Mouse (Mus musculus) stomach, postnatal 0 days (tissue): ENCODE data around the gene Grb14. TPM values are rescaled to one million over a fixed set of nuclear protein-coding genes. Genes with fewer than 3 reads are reported as not detected.

ENCODE experiments used
- ATAC-seq: fragments of 200-750 bp; cut with Nextera tagmentation; 2 replicates; pipeline ENCODE4 v1.8.0; 2017; ENCODE audit not compliant: low FRiP score, low TSS enrichment
- DNase-seq: peaks from one replicate; pipeline ENCODE4 v3.0.0-alpha.2; 2016; ENCODE audit warnings: low spot score
- H3K27ac ChIP-seq: fragments of 300-500 bp; sonication (generic); replicated peaks from 2 replicates; pipeline ENCODE4 v1.5.1; 2014; ENCODE audit warnings: mild to moderate bottlenecking, control low read depth
- H3K27me3 ChIP-seq: fragments of 300-500 bp; sonication (generic); 2 replicates; pipeline ENCODE4 v1.6.1; 2014; ENCODE audit warnings: low read length; ENCODE audit not compliant: control insufficient read depth, insufficient read depth
- H3K36me3 ChIP-seq: fragments of 300-500 bp; sonication (generic); 2 replicates; pipeline ENCODE4 v1.6.1; 2014; ENCODE audit warnings: low read length, mixed read lengths; ENCODE audit not compliant: control insufficient read depth, insufficient read depth
- H3K4me1 ChIP-seq: fragments of 300-500 bp; sonication (generic); replicated peaks from 2 replicates; pipeline ENCODE4 v1.6.1; 2014; ENCODE audit warnings: antibody characterized with exemption; ENCODE audit not compliant: control insufficient read depth, insufficient read depth
- H3K4me2 ChIP-seq: fragments of 300-500 bp; sonication (generic); replicated peaks from 2 replicates; pipeline ENCODE4 v1.6.1; 2014; ENCODE audit warnings: low read depth, mild to moderate bottlenecking, control low read depth, moderate library complexity
- H3K4me3 ChIP-seq: fragments of 300-500 bp; sonication (generic); 2 replicates; pipeline ENCODE4 v1.5.1; 2014; ENCODE audit warnings: low read depth, low read length, control low read depth
- H3K9ac ChIP-seq: fragments of 300-500 bp; sonication (generic); 2 replicates; pipeline ENCODE4 v1.6.1; 2014; ENCODE audit warnings: mild to moderate bottlenecking, low read length, control low read depth, mixed read lengths
- H3K9me3 ChIP-seq: fragments of 300-500 bp; sonication (generic); 2 replicates; pipeline ENCODE4 v1.6.1; 2016; ENCODE audit warnings: low read length; ENCODE audit not compliant: control insufficient read depth
- CTCF ChIP-seq: IDR thresholded peaks from 2 replicates; pipeline ENCODE4 v1.5.1; 2016; ENCODE audit warnings: antibody characterized with exemption, low read depth, mild to moderate bottlenecking, moderate library complexity
- EP300 ChIP-seq: optimal IDR thresholded peaks from 2 replicates; pipeline ENCODE3; 2016; ENCODE audit warnings: antibody characterized with exemption
- WGBS: fragments of 180-500 bp; shearing (Covaris S2); extraction: QIAGEN DNeasy Blood & Tissue Kit; methylation state at CpG from one replicate; pipeline ENCODE4 v1.1.7; 2014; 5-methylcytosine and 5-hydroxymethylcytosine counted together
- polyA plus RNA-seq: library from polyadenylated mRNA; unstranded; fragments of >200 nt; fragmentation: Nextera tagmentation; extraction: Ambion mirVana; gene quantifications from 2 replicates; pipeline ENCODE4 v1.2.1, GENCODE M21; 2015

Grb14 gene
- polyA plus RNA-seq, 1 experiment from 2014 or later = 12.2 TPM

GRCm38 (mm10) chr2:64995048-64995447, 29.7 kb downstream of the Grb14 start:
- Histone ChIP-seq H3K4me1 (no peaks in the 10 kb centered on the region), H3K4me3 (no peak overlapping the region), H3K36me3 (no peaks in the 10 kb centered on the region), H3K9ac (no peak overlapping the region), H3K27me3 (no peaks in the 10 kb centered on the region), H3K27ac (no peak overlapping the region), H3K4me2 (no peak overlapping the region), H3K9me3 (no peaks in the 10 kb centered on the region)
- DNase-seq (no peak), ATAC-seq (no peak)
- TF ChIP-seq EP300 (no peak), CTCF (no peak)
- WGBS = 84% methylated on average over 2 of the region's 2 CpGs

GRCm38 (mm10) chr2:64989426-64990187, 35.2 kb downstream of the Grb14 start:
- Histone ChIP-seq H3K27me3 (no peaks in the 10 kb centered on the region), H3K9ac (no peak overlapping the region), H3K4me3 (no peak overlapping the region), H3K27ac (no peak overlapping the region), H3K9me3 (no peaks in the 10 kb centered on the region), H3K4me1 (no peaks in the 10 kb centered on the region), H3K4me2 (no peak overlapping the region), H3K36me3 (no peaks in the 10 kb centered on the region)
- ATAC-seq = no peak
- TF ChIP-seq CTCF = peak; percentile 11; the same call in 1 of the 2 replicates
- no peak for TF ChIP-seq EP300
- 94% methylated on average over 2 of the region's 2 CpGs for WGBS
- no peak for DNase-seq

- Histone ChIP-seq H3K4me1 (no peaks in the 10 kb centered on the region), H3K27ac (no peak overlapping the region), H3K4me2 (no peak overlapping the region), H3K9ac (no peak overlapping the region), H3K27me3 (no peaks in the 10 kb centered on the region), H3K9me3 (no peaks in the 10 kb centered on the region), H3K36me3 (no peaks in the 10 kb centered on the region), H3K4me3 (no peak overlapping the region)
- DNase-seq (no peak), ATAC-seq (no peak)
- no peak for TF ChIP-seq CTCF
- TF ChIP-seq EP300 = no peak
- WGBS = 68% methylated on average over 3 of the region's 3 CpGs
Observed at GRCm38 (mm10) chr2:64987782-64988181, 37.0 kb downstream of the Grb14 start.

GRCm38 (mm10) chr2:64975546-64975945, 49.2 kb downstream of the Grb14 start:
- H3K4me2 ChIP-seq = no peak overlapping the region
- 57% methylated on average over 5 of the region's 5 CpGs for WGBS

GRCm38 (mm10) chr2:64974549-64974948, 50.2 kb downstream of the Grb14 start:
- TF ChIP-seq EP300 (no peak), CTCF (no peak)
- DNase-seq (no peak), ATAC-seq (no peak)
- WGBS = 59% methylated on average over 2 of the region's 2 CpGs
- Histone ChIP-seq H3K4me1 (no peaks in the 10 kb centered on the region), H3K4me2 (no peak overlapping the region), H3K36me3 (no peaks in the 10 kb centered on the region), H3K27me3 (no peaks in the 10 kb centered on the region), H3K4me3 (no peak overlapping the region), H3K9me3 (no peaks in the 10 kb centered on the region), H3K9ac (no peak overlapping the region), H3K27ac (no peak overlapping the region)

More at GRCm38 (mm10) chr2:64975546-64975945, 49.2 kb downstream of the Grb14 start:
- ATAC-seq (no peak), DNase-seq (no peak)
- H3K27me3 ChIP-seq = no peaks in the 10 kb centered on the region
- no peaks in the 10 kb centered on the region for H3K9me3 ChIP-seq
- H3K4me3 ChIP-seq = no peak overlapping the region
- no peak overlapping the region for H3K9ac ChIP-seq
- no peaks in the 10 kb centered on the region for H3K4me1 ChIP-seq
- no peak for TF ChIP-seq EP300
- TF ChIP-seq CTCF = no peak
- H3K36me3 ChIP-seq = no peaks in the 10 kb centered on the region
- H3K27ac ChIP-seq = no peak overlapping the region

GRCm38 (mm10) chr2:64973819-64974441, 50.9 kb downstream of the Grb14 start:
- WGBS = 81% methylated on average over 10 of the region's 10 CpGs
- Histone ChIP-seq H3K4me1 (no peaks in the 10 kb centered on the region), H3K4me3 (no peak overlapping the region), H3K4me2 (no peak overlapping the region), H3K9ac (no peak overlapping the region), H3K27ac (no peak overlapping the region), H3K27me3 (no peaks in the 10 kb centered on the region), H3K9me3 (no peaks in the 10 kb centered on the region), H3K36me3 (no peaks in the 10 kb centered on the region)
- TF ChIP-seq EP300 (no peak), CTCF (no peak)
- DNase-seq (no peak), ATAC-seq (no peak)
